Mouse (Mus musculus) kidney, adult 10 weeks (tissue): Measurements from ENCODE around the gene Ntrk3. TPM values are rescaled to one million over a fixed set of nuclear protein-coding genes. Genes with fewer than 3 reads are reported as not detected.

Experiments
- polyA plus RNA-seq: library from polyadenylated mRNA; stranded (reverse); fragments of 350-450 nt; fragmentation: Illumina TruSeq; extraction: RNeasy Lipid Tissue Mini Kit (QIAGEN cat#74804); gene quantifications from one replicate; pipeline ENCODE4 v1.2.3, GENCODE M21; 2014; ENCODE audit warnings: low read depth, low replicate concordance

Ntrk3 gene
- 5.5 TPM for polyA plus RNA-seq

DNA sequence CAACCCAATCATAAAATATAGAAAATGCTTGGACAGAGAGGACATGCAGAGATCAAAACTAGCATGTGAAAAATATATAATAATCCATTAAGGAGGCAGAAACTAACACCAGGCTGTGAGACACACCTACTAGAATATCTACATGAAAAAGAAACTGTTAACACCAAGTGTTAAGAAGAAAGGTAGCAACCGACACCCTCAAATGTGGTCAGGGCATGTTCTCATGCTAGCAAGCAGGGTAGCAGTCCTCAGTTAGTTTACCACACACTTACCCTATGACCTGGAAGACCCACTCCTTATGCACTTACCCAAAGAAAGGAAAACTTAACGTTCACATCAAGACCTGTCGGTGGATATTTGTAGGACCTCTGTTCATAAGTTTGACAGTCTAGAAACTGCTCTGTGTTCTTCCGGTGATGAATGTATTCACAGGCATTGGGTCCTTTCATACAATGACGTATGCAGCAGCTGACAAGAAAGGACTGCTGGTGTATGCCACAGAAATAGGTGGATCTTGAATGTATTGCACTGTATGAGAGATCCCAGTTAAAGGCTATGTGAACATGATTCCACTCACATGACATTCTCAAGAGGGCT lies at the start of gene Ntrk3:
Gene Ntrk3 (minus strand): TSS at position 399 of the 597 bp plus-strand sequence.

DNA sequence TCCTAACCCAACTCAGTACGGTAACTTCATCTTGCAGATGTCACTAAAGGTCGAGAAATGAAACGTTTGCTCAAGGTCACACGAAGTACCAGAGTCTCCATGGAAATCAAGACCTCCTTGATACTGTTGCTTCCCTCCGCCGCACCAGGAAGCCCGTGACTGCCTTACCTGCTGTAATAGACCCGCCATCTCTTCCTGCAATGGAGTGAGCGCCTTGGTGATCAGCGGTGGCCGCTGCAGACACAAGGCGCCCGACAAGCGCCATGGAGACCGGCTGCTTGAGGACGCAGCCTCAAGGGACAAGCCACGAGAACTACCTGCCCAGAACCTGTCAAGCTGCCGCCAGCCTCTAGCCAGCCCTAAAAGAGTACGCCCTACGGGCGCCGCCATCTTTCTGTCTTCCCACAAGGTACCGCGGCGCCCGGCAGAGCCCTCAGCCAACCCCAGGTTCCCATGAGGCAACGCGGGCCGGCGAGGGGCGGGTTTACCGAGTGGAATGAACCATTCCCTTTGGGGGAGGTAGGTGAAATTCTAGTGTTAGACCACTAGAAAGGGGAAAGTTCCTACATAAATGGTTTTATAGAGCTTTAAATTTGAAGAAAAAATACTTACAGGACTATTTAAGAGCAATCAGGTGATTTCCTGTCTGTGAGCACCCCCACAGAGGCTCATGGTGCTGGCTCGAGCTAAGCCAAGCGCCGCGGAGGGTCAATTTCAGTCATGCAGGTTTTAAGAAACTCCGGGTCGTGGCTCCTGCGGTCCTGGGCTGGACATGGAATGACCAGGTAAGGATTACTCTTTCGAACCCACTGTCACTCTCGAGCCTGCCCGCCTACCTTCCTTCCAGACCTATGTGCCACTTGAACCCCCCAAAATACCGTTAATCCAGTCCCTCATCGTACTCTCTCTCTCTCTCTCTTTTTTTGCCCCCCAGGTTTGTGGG lies 45.1 kb upstream of the Ntrk3 start, which contains the start of the genes Mrps11 and Mrpl46:
Gene Mrps11 (plus strand): TSS at position 481 of the 943 bp plus-strand sequence.
Gene Mrpl46 (minus strand): TSS at position 893 of the 943 bp plus-strand sequence.

Other genes with a start within 250 kb of the Ntrk3 start
- 2.3 TPM for gene Mrps11, start 45.1 kb upstream of the Ntrk3 start, polyA plus RNA-seq
- gene Mrpl46, start 45.5 kb upstream of the Ntrk3 start, polyA plus RNA-seq: 14.4 TPM
- 3.0 TPM for gene Det1, start 109.3 kb upstream of the Ntrk3 start, polyA plus RNA-seq
- gene Aen, start 157.8 kb upstream of the Ntrk3 start, polyA plus RNA-seq: 9.9 TPM
- 1.7 TPM for gene Isg20, start 175.4 kb upstream of the Ntrk3 start, polyA plus RNA-seq